9 mouse cellular contexts compared by ENCODE assay signal in the genomic region with DNA sequence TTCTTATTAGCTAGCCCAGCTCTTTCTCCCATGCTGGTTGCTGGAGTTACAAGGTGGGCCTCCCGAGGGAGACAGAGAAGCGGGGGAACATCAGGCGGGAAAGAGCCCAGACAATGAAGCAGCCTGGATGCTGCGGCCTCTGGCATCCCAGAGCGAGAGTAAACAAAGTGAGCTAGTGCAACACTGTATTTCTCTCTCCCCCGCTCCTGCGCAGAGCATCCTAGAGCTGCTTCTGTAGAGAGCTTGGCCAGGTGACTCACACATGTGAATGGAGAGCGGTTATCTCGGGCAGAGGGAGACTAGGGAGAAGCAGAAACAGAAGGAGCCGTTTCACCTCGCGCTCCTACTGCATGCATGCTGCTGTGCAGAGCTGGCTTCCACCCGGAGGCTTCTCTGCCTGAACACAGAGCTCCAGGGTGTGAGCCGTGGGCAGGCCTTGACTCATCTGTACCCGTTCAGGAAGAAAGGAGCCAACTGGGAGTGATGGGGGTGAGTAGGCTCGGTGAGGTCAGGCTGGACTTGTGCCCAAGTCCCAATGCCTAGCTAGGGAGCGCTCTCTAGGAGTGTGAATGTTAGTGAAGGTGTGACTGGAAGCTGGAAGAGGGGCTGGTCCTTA. TPM values are rescaled to one million over a fixed set of nuclear protein-coding genes. Genes with fewer than 3 reads are reported as not detected.
DNase-seq lines count a peak whose midpoint lies in the region; ATAC-seq and TF ChIP-seq lines count a peak whose summit lies in the region.
"Had no signal": no experiment of that assay in that cellular context is flagged by ENCODE, and none has a peak within 500 bp of the region (broad histone marks: within the 10 kb centered on the region; RNA-seq: fewer than 3 reads in every experiment).

No protein-coding gene starts in this region.

- H3K4me1 ChIP-seq in cortical plate, adult 2 months (ENCODE audit: control insufficient read depth, insufficient read depth, low read length), result peaks cover 10% of the 10 kb centered on the region
- H3K4me1 ChIP-seq in hindbrain, embryonic 13.5 days (replicated peaks), result peaks cover 71% of the 10 kb centered on the region
- peaks cover 65% of the 10 kb centered on the region for H3K4me1 ChIP-seq in midbrain, embryonic 12.5 days

- 27% methylated on average over 17 of the region's 17 CpGs for WGBS in hindbrain, embryonic 13.5 days
- WGBS in midbrain, embryonic 12.5 days, result 33% methylated on average over 17 of the region's 17 CpGs

- H3K9me3 ChIP-seq in hindbrain, embryonic 13.5 days, result no peaks in the 10 kb centered on the region
- no peaks in the 10 kb centered on the region for H3K9me3 ChIP-seq in midbrain, embryonic 12.5 days

- H3K4me2 ChIP-seq in hindbrain, embryonic 13.5 days, result peak overlapping the region; percentile 26; the same call in 1 of the 2 replicates
- peak overlapping the region; percentile 28 for H3K4me2 ChIP-seq in midbrain, embryonic 12.5 days (replicated peaks)

- H3K27ac ChIP-seq in cortical plate, adult 2 months (ENCODE audit: insufficient read depth, low read length), result no peak overlapping the region
- peak overlapping the region; percentile 87 for H3K27ac ChIP-seq in hindbrain, embryonic 13.5 days
- peak overlapping the region; percentile 81 for H3K27ac ChIP-seq in midbrain, embryonic 12.5 days (replicated peaks)

- H3K9ac ChIP-seq in hindbrain, embryonic 13.5 days, result peak overlapping the region; percentile 60
- peak overlapping the region; percentile 46 for H3K9ac ChIP-seq in midbrain, embryonic 12.5 days (replicated peaks)

- DNase-seq in adrenal gland, adult 18-20 months (ENCODE audit: low spot score in 2 of 2), result peak; percentile 40 to 56
- no peak for DNase-seq in adrenal gland, postnatal 4 days (ENCODE audit: low spot score in 2 of 2)
- DNase-seq in 3T3-L1 (ENCODE audit: low read depth, low spot score), result peak; percentile 68
- DNase-seq in ovary, postnatal 36 days (ENCODE audit: low spot score), result no peak
- DNase-seq in lung, postnatal 4 days, result no peak

- peak; percentile 36; the same call in 1 of the 2 replicates for TF ChIP-seq POLR2A in cortical plate, adult 2 months (IDR thresholded peaks at IDR 0.05; ENCODE audit: extremely low read depth, insufficient read depth, low read length)

- no peak overlapping the region for H3K4me3 ChIP-seq in cortical plate, adult 2 months (ENCODE audit: insufficient read depth, low read length)
- H3K4me3 ChIP-seq in hindbrain, embryonic 13.5 days, result no peak overlapping the region
- H3K4me3 ChIP-seq in midbrain, embryonic 12.5 days, result no peak overlapping the region
- H3K4me3 ChIP-seq: erythroblast, embryonic 14.5 days had no signal

- no peaks in the 10 kb centered on the region for H3K27me3 ChIP-seq in hindbrain, embryonic 13.5 days
- no peaks in the 10 kb centered on the region for H3K27me3 ChIP-seq in midbrain, embryonic 12.5 days

- no peak for TF ChIP-seq CTCF in cortical plate, adult 2 months (IDR thresholded peaks at IDR 0.05; ENCODE audit: extremely low read depth, insufficient read depth, low read length)

- ATAC-seq in hindbrain, embryonic 13.5 days (ENCODE audit: low FRiP score), result peak; percentile 15; the same call in 1 of the 2 replicates
- peak; percentile 31; the same call in 1 of the 2 replicates for ATAC-seq in midbrain, embryonic 12.5 days (ENCODE audit: low FRiP score, low read depth)

- no peaks in the 10 kb centered on the region for H3K36me3 ChIP-seq in hindbrain, embryonic 13.5 days
- H3K36me3 ChIP-seq in midbrain, embryonic 12.5 days, result no peaks in the 10 kb centered on the region

RNA-seq across cellular contexts. Expression of gene Plekha6, which starts 46.0 kb away (rescaled TPM):
- 10 to 100 TPM in 1 of 2 experiments, 1 to 10 TPM in 1; 9.0 to 17.9 TPM for total RNA-seq in adrenal gland, adult 18-20 months (2021)
- 10 to 100 TPM; 22.2 to 32.7 TPM for total RNA-seq in adrenal gland, postnatal 4 days (2021)
- 82.2 and 83.2 TPM in 2 replicates for polyA plus RNA-seq in cortical plate, adult 2 months (2012; rRNA removed)
- 20.4 and 20.7 TPM in 2 replicates for polyA plus RNA-seq in hindbrain, embryonic 13.5 days (2015; fragmentation: Nextera tagmentation; extraction: Ambion mirVana)
- polyA plus RNA-seq in midbrain, embryonic 12.5 days (2016; fragmentation: Nextera tagmentation; extraction: Ambion mirVana), result 27.7 and 36.1 TPM in 2 replicates

Comparison
In these comparisons a context has a peak if more than half of its experiments do, and no peak if none do; other contexts are left out.
1. DNase-seq: peak in adrenal gland, adult 18-20 months (2 of 2) and 3T3-L1 (single experiment); none in adrenal gland, postnatal 4 days (0 of 2), ovary, postnatal 36 days (single experiment) and lung, postnatal 4 days (0 of 2).